9 mouse cellular contexts compared by ENCODE assay signal in the genomic region with DNA sequence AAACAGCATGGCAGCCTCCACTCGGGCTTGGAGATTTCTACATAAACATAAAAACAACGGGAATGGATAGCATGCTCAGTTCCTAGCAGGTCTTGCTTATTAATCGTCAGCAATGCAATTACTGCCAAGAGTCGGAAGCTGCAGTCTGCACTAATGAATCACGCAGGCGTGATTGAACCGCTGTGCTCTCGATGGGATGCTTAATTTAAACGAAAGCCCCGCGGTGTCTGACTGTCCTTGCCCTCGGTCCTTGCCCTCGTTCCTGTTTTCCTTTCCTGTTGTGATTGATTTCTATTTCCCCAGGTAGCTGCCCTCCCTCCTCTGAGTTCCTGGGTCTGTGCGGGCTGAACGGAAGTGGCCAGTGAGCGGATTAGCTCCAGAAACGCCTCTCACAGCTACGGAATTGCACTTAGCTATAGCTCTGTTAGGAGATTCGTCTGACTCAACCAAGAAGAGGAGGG. TPM values are rescaled to one million over a fixed set of nuclear protein-coding genes. Genes with fewer than 3 reads are reported as not detected.
DNase-seq lines count a peak whose midpoint lies in the region; ATAC-seq and TF ChIP-seq lines count a peak whose summit lies in the region.
"Had no signal": no experiment of that assay in that cellular context is flagged by ENCODE, and none has a peak within 500 bp of the region (broad histone marks: within the 10 kb centered on the region; RNA-seq: fewer than 3 reads in every experiment).

No protein-coding gene starts in this region.

- no peak overlapping the region for H3K27ac ChIP-seq in cerebellum, adult 2 months (ENCODE audit: insufficient read depth, low read length)
- H3K27ac ChIP-seq in lung, embryonic 15.5 days, result no peak overlapping the region
- H3K27ac ChIP-seq in hindbrain, embryonic 11.5 days (ENCODE audit: low read depth, low read length), result no peak overlapping the region
- H3K27ac ChIP-seq in midbrain, embryonic 12.5 days (replicated peaks), result no peak overlapping the region

- no peaks in the 10 kb centered on the region; the same call in 1 of the 2 replicates for H3K27me3 ChIP-seq in cerebellum, adult 2 months (ENCODE audit: control insufficient read depth, insufficient read depth, low read length)
- no peaks in the 10 kb centered on the region for H3K27me3 ChIP-seq in lung, embryonic 15.5 days
- H3K27me3 ChIP-seq in hindbrain, embryonic 11.5 days (ENCODE audit: control insufficient read depth, insufficient read depth, low read length), result no peaks in the 10 kb centered on the region
- no peaks in the 10 kb centered on the region for H3K27me3 ChIP-seq in midbrain, embryonic 12.5 days

- 4% methylated on average over 19 of the region's 19 CpGs for WGBS in cerebellum, adult 2 months
- 24% methylated on average over 19 of the region's 19 CpGs for WGBS in lung, embryonic 15.5 days
- WGBS in hindbrain, embryonic 11.5 days, result 32% methylated on average over 19 of the region's 19 CpGs
- 35% methylated on average over 19 of the region's 19 CpGs for WGBS in midbrain, embryonic 12.5 days

- peaks cover 4% of the 10 kb centered on the region; the same call in 1 of the 2 replicates for H3K4me1 ChIP-seq in cerebellum, adult 2 months (ENCODE audit: control insufficient read depth, insufficient read depth, low read length)
- peaks cover 4% of the 10 kb centered on the region for H3K4me1 ChIP-seq in lung, embryonic 15.5 days
- no peaks in the 10 kb centered on the region for H3K4me1 ChIP-seq in hindbrain, embryonic 11.5 days (replicated peaks; ENCODE audit: control insufficient read depth, insufficient read depth, low read length)
- no peaks in the 10 kb centered on the region for H3K4me1 ChIP-seq in midbrain, embryonic 12.5 days

- H3K36me3 ChIP-seq in lung, embryonic 15.5 days, result peaks cover 5% of the 10 kb centered on the region; the same call in 1 of the 2 replicates
- no peaks in the 10 kb centered on the region for H3K36me3 ChIP-seq in hindbrain, embryonic 11.5 days (ENCODE audit: control insufficient read depth, insufficient read depth, low read length)
- H3K36me3 ChIP-seq in midbrain, embryonic 12.5 days, result no peaks in the 10 kb centered on the region

- ATAC-seq in lung, embryonic 15.5 days (ENCODE audit: borderline replicate concordance, extremely low read depth, low FRiP score, low TSS enrichment), result no peak
- ATAC-seq in hindbrain, embryonic 11.5 days (ENCODE audit: low FRiP score), result peak; percentile 27; the same call in 1 of the 2 replicates
- 0 out of 2 replicates have a peak, but pooled peaks have one; percentile 19 for ATAC-seq in midbrain, embryonic 12.5 days (ENCODE audit: low FRiP score, low read depth)
- ATAC-seq in granulocyte monocyte progenitor cell, adult 5-6 weeks (replicated peaks; ENCODE audit: poor library complexity, severe bottlenecking), result no peak

- no peaks in the 10 kb centered on the region for H3K9me3 ChIP-seq in lung, embryonic 15.5 days
- H3K9me3 ChIP-seq in hindbrain, embryonic 11.5 days (ENCODE audit: control insufficient read depth, low read length), result no peaks in the 10 kb centered on the region
- H3K9me3 ChIP-seq in midbrain, embryonic 12.5 days, result no peaks in the 10 kb centered on the region

- no peak overlapping the region for H3K9ac ChIP-seq in lung, embryonic 15.5 days
- no peak overlapping the region for H3K9ac ChIP-seq in hindbrain, embryonic 11.5 days (ENCODE audit: low read depth, low read length)
- no peak overlapping the region for H3K9ac ChIP-seq in midbrain, embryonic 12.5 days (replicated peaks)

- no peak for TF ChIP-seq POLR2A in cerebellum, adult 2 months (IDR thresholded peaks at IDR 0.05; ENCODE audit: borderline replicate concordance, insufficient read depth, low read length)

- no peak for TF ChIP-seq CTCF in cerebellum, adult 2 months (IDR thresholded peaks at IDR 0.05; ENCODE audit: borderline replicate concordance, insufficient read depth, low read depth, low read length)

- peak; percentile 20 to 50 for DNase-seq in cerebellum, adult 2 months
- no peak for DNase-seq in cerebellum, postnatal 4 days (ENCODE audit: low spot score in 2 of 2)
- DNase-seq in lung, postnatal 10 days, result no peak
- DNase-seq in hindbrain, embryonic 11.5 days (ENCODE audit: low spot score), result peak; percentile 19
- no peak for DNase-seq in thymus, adult 18-20 months

- peak overlapping the region; percentile 68 for H3K4me3 ChIP-seq in cerebellum, adult 2 months (replicated peaks; ENCODE audit: insufficient read depth, low read depth, low read length)
- peak overlapping the region; percentile 17 for H3K4me3 ChIP-seq in lung, embryonic 15.5 days
- H3K4me3 ChIP-seq in hindbrain, embryonic 11.5 days (ENCODE audit: low read depth, low read length), result no peak overlapping the region
- H3K4me3 ChIP-seq in midbrain, embryonic 12.5 days, result peak overlapping the region; percentile 24

- H3K4me2 ChIP-seq in lung, embryonic 15.5 days, result peak overlapping the region; percentile 45
- H3K4me2 ChIP-seq in hindbrain, embryonic 11.5 days (replicated peaks; ENCODE audit: low read depth, low read length), result peak overlapping the region; percentile 17
- H3K4me2 ChIP-seq in midbrain, embryonic 12.5 days (replicated peaks), result peak overlapping the region; percentile 36

RNA-seq across cellular contexts. Expression of a gene that starts 38.4 kb away (rescaled TPM):
- not detected in 2 replicates for polyA plus RNA-seq in cerebellum, adult 2 months (2012; rRNA removed)
- polyA plus RNA-seq in lung, embryonic 15.5 days (2015; fragmentation: Nextera tagmentation; extraction: Ambion mirVana), result 0.11 TPM in 1 of 2 replicates, not detected in the other
- polyA plus RNA-seq in hindbrain, embryonic 11.5 days (2014; fragmentation: Nextera tagmentation; extraction: Ambion mirVana), result not detected in 2 replicates
- 0.25 TPM in 1 of 2 replicates, not detected in the other for polyA plus RNA-seq in midbrain, embryonic 12.5 days (2016; fragmentation: Nextera tagmentation; extraction: Ambion mirVana)
- not detected in 2 replicates for total RNA-seq in granulocyte monocyte progenitor cell, adult 5-6 weeks (2014; fragmentation: Nextera tagmentation)
- total RNA-seq in granulocyte monocyte progenitor cell, adult 5-6 weeks (2017), result not detected in 2 replicates
- polyA plus RNA-seq: C2C12 had no signal

RNA-seq across cellular contexts. Expression of a gene that starts 39.0 kb away (rescaled TPM):
- 1.9 TPM in 2 replicates for polyA plus RNA-seq in cerebellum, adult 2 months (2012; rRNA removed)
- polyA plus RNA-seq in lung, embryonic 15.5 days (2015; fragmentation: Nextera tagmentation; extraction: Ambion mirVana), result 58.7 and 65.4 TPM in 2 replicates
- polyA plus RNA-seq in hindbrain, embryonic 11.5 days (2014; fragmentation: Nextera tagmentation; extraction: Ambion mirVana), result 6.6 and 6.8 TPM in 2 replicates
- polyA plus RNA-seq in midbrain, embryonic 12.5 days (2016; fragmentation: Nextera tagmentation; extraction: Ambion mirVana), result 6.0 and 6.7 TPM in 2 replicates
- total RNA-seq in granulocyte monocyte progenitor cell, adult 5-6 weeks (2014; fragmentation: Nextera tagmentation), result 54.6 and 74.4 TPM in 2 replicates
- 119 and 127 TPM in 2 replicates for total RNA-seq in granulocyte monocyte progenitor cell, adult 5-6 weeks (2017)
- polyA plus RNA-seq: C2C12 had no signal

Comparison
In these comparisons a context has a peak if more than half of its experiments do, and no peak if none do; other contexts are left out.
1. DNase-seq: peak in cerebellum, adult 2 months (2 of 2) and hindbrain, embryonic 11.5 days (single experiment); none in cerebellum, postnatal 4 days (0 of 2), lung, postnatal 10 days (single experiment) and thymus, adult 18-20 months (0 of 2).
2. ATAC-seq: peak in hindbrain, embryonic 11.5 days (single experiment) and midbrain, embryonic 12.5 days (single experiment); none in lung, embryonic 15.5 days (single experiment) and granulocyte monocyte progenitor cell, adult 5-6 weeks (single experiment).
3. Peak in every context shown above with its lines, with median percentiles within 50 percentile points of each other: H3K4me2 ChIP-seq.